In the genomic region with DNA sequence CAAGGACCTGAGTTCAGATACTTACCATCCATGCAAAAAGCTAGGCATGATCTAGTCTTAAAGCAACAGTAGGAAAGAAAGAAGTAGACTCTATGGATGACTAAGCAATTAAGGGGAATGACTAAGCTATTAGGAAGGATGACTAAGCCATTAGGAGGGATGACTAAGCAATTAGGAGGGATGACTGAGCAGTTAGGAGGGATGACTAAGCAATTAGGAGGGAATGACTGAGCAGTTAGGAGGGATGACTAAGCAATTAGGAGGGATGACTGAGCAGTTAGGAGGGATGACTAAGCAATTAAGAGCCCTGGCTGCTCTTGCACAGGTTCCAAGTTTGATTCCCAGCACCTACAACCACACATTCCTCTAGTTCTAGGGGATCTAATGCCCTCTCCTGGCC, we compare ENCODE assay signal across 21 mouse cellular contexts.
DNase-seq lines count a peak whose midpoint lies in the region; TF ChIP-seq lines count a peak whose summit lies in the region.
"Had no signal": no experiment of that assay in that cellular context is flagged by ENCODE, and none has a peak within 500 bp of the region (broad histone marks: within the 10 kb centered on the region; RNA-seq: fewer than 3 reads in every experiment).

No protein-coding gene starts in this region.

- dilution Hi-C loops in CH12.LX (cut with MboI; ENCODE audit: extremely low pct_ligation_motif_present, extremely low pct_unique_long_range_greater_than_20kb, low sequenced_read_pairs): no loop called here

- no peak overlapping the region for H3K4me2 ChIP-seq in CH12.LX (ENCODE audit: insufficient read depth, low read depth, poor library complexity, severe bottlenecking)
- H3K4me2 ChIP-seq: embryonic facial prominence, embryonic 12.5 days; forebrain, embryonic 13.5 days; heart, embryonic 12.5 days; hindbrain, embryonic 15.5 days had no signal

- H3K27ac ChIP-seq in CH12.LX (ENCODE audit: insufficient read depth, low read depth): no peak overlapping the region
- peak overlapping the region; percentile 51 for H3K27ac ChIP-seq in embryonic fibroblast, embryonic 13.5 days (ENCODE audit: insufficient read depth, low read length)
- no peak overlapping the region for H3K27ac ChIP-seq in hindbrain, embryonic 10.5 days
- no peak overlapping the region for H3K27ac ChIP-seq in midbrain, embryonic 10.5 days (replicated peaks)
- H3K27ac ChIP-seq: embryonic facial prominence, embryonic 12.5 days; forebrain, embryonic 13.5 days; gastrocnemius, adult 2 months; hindbrain, embryonic 15.5 days had no signal

- H3K4me3 ChIP-seq in CH12.LX (replicated peaks in 1 of 3; ENCODE audit: low read depth in 2 of 3, low read length in 2 of 3, poor library complexity in 1 of 3): no peak overlapping the region
- H3K4me3 ChIP-seq in embryonic fibroblast, embryonic 13.5 days (ENCODE audit: insufficient read depth, low read length): no peak overlapping the region
- H3K4me3 ChIP-seq in hindbrain, embryonic 10.5 days: no peak overlapping the region
- no peak overlapping the region for H3K4me3 ChIP-seq in midbrain, embryonic 10.5 days
- H3K4me3 ChIP-seq: embryonic facial prominence, embryonic 12.5 days; forebrain, embryonic 13.5 days; gastrocnemius, adult 2 months; heart, embryonic 12.5 days; hindbrain, embryonic 15.5 days had no signal

- no peak overlapping the region for H3K9ac ChIP-seq in CH12.LX (ENCODE audit: insufficient read depth, low read depth)
- H3K9ac ChIP-seq: embryonic facial prominence, embryonic 12.5 days; forebrain, embryonic 13.5 days; forebrain, postnatal 0 days; heart, embryonic 12.5 days; hindbrain, embryonic 15.5 days had no signal

- TF ChIP-seq POLR2A in CH12.LX (IDR thresholded peaks at IDR 0.05; ENCODE audit: low read depth, low read length): no peak
- TF ChIP-seq POLR2A in embryonic fibroblast, embryonic 13.5 days (IDR thresholded peaks at IDR 0.05; ENCODE audit: low read depth, low read length): no peak

- no peaks in the 10 kb centered on the region for H3K27me3 ChIP-seq in CH12.LX (replicated peaks)
- H3K27me3 ChIP-seq in hindbrain, embryonic 10.5 days (ENCODE audit: insufficient read depth, poor library complexity, severe bottlenecking): no peaks in the 10 kb centered on the region
- H3K27me3 ChIP-seq in midbrain, embryonic 10.5 days (ENCODE audit: low read depth, poor library complexity, severe bottlenecking): no peaks in the 10 kb centered on the region
- H3K27me3 ChIP-seq: embryonic facial prominence, embryonic 12.5 days; forebrain, embryonic 13.5 days; heart, embryonic 12.5 days; hindbrain, embryonic 15.5 days had no signal

- peak; percentile 43 for DNase-seq in 3T3-L1 (ENCODE audit: low read depth, low spot score)
- DNase-seq in CH12.LX (ENCODE audit: extremely low read depth): peak; percentile 33
- DNase-seq in Muller cell, postnatal 12 days (ENCODE audit: inconsistent ontology term): peak; percentile 67
- DNase-seq in hindbrain, embryonic 10.5 days (ENCODE audit: low spot score): no peak
- DNase-seq in frontal cortex, postnatal 25 days (ENCODE audit: low spot score in 2 of 2): no peak
- no peak for DNase-seq in midbrain, embryonic 10.5 days (ENCODE audit: low spot score)
- no peak for DNase-seq in retina, embryonic 14.5 days (ENCODE audit: low spot score)
- DNase-seq: adrenal gland, adult 8-10 months; cerebellum, adult 11 months; cerebellum, adult 8-10 months; cerebellum, postnatal 14 days; embryo, embryonic 11 days; forebrain, postnatal 0 days; gastrocnemius, adult 2 months; gastrocnemius, postnatal 36 days; kidney, adult 2 months had no signal

- H3K79me2 ChIP-seq in CH12.LX (replicated peaks; ENCODE audit: control insufficient read depth, extremely low read depth, insufficient read depth, poor library complexity, severe bottlenecking): no peaks in the 10 kb centered on the region

- no peaks in the 10 kb centered on the region for H3K36me3 ChIP-seq in CH12.LX (replicated peaks in 1 of 2; ENCODE audit: control insufficient read depth in 1 of 2, insufficient read depth in 1 of 2, low read length in 1 of 2)
- no peaks in the 10 kb centered on the region for H3K36me3 ChIP-seq in hindbrain, embryonic 10.5 days
- H3K36me3 ChIP-seq in midbrain, embryonic 10.5 days: no peaks in the 10 kb centered on the region
- H3K36me3 ChIP-seq: embryonic facial prominence, embryonic 12.5 days; heart, embryonic 12.5 days; hindbrain, embryonic 15.5 days had no signal

- in situ Hi-C loops in CH12.LX (cut with MboI; ENCODE audit: low pct_ligation_motif_present, low pct_unique_long_range_greater_than_20kb, low sequenced_read_pairs): no loop called here

- no peak for TF ChIP-seq RAD21 in CH12.LX (IDR thresholded peaks at IDR 0.05; ENCODE audit: low read depth, low read length)

- no peak for TF ChIP-seq EP300 in CH12.LX (IDR thresholded peaks at IDR 0.05; ENCODE audit: low read length)

- H3K4me1 ChIP-seq in CH12.LX (ENCODE audit: control insufficient read depth in 1 of 2, insufficient read depth in 2 of 2): peaks cover 0 to 3% of the 10 kb centered on the region in 2 experiments; a peak in 2 of 4 replicates
- peaks cover 6% of the 10 kb centered on the region; the same call in 1 of the 2 replicates for H3K4me1 ChIP-seq in embryonic fibroblast, embryonic 13.5 days (ENCODE audit: control insufficient read depth, insufficient read depth, low read length)
- peaks cover 14% of the 10 kb centered on the region for H3K4me1 ChIP-seq in hindbrain, embryonic 10.5 days (replicated peaks)
- peaks cover 11% of the 10 kb centered on the region for H3K4me1 ChIP-seq in midbrain, embryonic 10.5 days

- H3K9me3 ChIP-seq in CH12.LX (replicated peaks; ENCODE audit: low read length): peaks cover 22% of the 10 kb centered on the region
- H3K9me3 ChIP-seq in hindbrain, embryonic 10.5 days: peaks cover 16% of the 10 kb centered on the region; the same call in 1 of the 2 replicates
- H3K9me3 ChIP-seq in midbrain, embryonic 10.5 days (replicated peaks): peaks cover 10% of the 10 kb centered on the region; the same call in 1 of the 2 replicates
- H3K9me3 ChIP-seq: embryonic facial prominence, embryonic 12.5 days; forebrain, embryonic 13.5 days; hindbrain, embryonic 15.5 days had no signal

- TF ChIP-seq CTCF in CH12.LX (conservative IDR thresholded peaks at IDR 0.05 in 1 of 2, IDR thresholded peaks at IDR 0.05 in 1 of 2; ENCODE audit: low read depth in 2 of 2, low read length in 2 of 2): no peak
- no peak for TF ChIP-seq CTCF in embryonic fibroblast, embryonic 13.5 days (IDR thresholded peaks at IDR 0.05; ENCODE audit: borderline replicate concordance, insufficient read depth, low read length)

TF ChIP-seq in CH12.LX, 34 proteins besides CTCF, POLR2A, EP300 and RAD21:
- TF ChIP-seq MAFK (IDR thresholded peaks at IDR 0.05; ENCODE audit: insufficient replicate concordance, low read length): peak; percentile 82
- peak; percentile 29; the same call in 1 of the 2 replicates for TF ChIP-seq JUN (IDR thresholded peaks at IDR 0.05; ENCODE audit: insufficient read depth, low read depth, low read length)
- TF ChIP-seq MYC (IDR thresholded peaks at IDR 0.05; ENCODE audit: low read depth, low read length): no peak
- TF ChIP-seq JUND (conservative IDR thresholded peaks at IDR 0.05; ENCODE audit: low read depth, low read length): peak; percentile 40; the same call in 1 of the 2 replicates
- TF ChIP-seq RCOR1 (conservative IDR thresholded peaks at IDR 0.05; ENCODE audit: low read depth, low read length): no peak

Comparison
In these comparisons a context has a peak if more than half of its experiments do, and no peak if none do; other contexts are left out.
1. DNase-seq: peak in 3T3-L1 (single experiment), CH12.LX (single experiment) and Muller cell, postnatal 12 days (single experiment); none in hindbrain, embryonic 10.5 days (single experiment), frontal cortex, postnatal 25 days (0 of 2), midbrain, embryonic 10.5 days (single experiment) and retina, embryonic 14.5 days (single experiment).